ENCODE assay signal across 10 mouse cellular contexts in the genomic region with DNA sequence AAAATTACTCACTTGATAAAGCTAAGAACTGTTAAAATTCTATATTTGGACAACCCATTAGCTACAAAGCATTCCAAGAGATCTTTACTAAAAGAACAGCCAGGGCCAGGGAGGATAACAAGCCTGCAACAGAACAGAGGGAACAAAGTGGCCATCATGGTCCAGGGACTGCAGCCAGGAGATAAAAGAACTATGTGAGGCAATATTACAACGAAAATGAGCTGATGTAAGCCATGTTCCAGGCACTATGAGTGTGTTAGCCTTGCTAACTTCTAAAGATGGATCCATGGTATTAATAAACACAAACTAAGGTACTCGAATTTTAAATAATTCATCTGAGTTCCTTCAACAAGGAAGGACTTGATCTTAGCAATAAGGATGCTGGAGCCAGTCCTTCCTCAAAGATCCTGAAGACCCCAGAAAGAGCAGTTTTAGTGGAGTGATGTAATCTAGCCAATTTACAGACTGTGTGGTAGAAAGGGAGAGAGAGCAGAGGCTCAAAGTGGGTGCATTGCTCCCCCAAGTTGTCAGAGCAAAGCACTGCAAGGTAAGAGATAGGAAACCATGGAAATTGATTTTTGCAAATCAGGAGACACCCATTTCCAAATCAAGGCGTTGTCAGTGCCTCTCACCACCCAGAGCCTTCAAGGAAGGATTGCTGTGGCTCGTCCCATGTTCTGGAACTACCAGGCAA. TPM values are rescaled to one million over a fixed set of nuclear protein-coding genes. Genes with fewer than 3 reads are reported as not detected.
A peak's percentile ranks its signal among the peaks of the same experiment; 100 is the strongest.
DNase-seq lines count a peak whose midpoint lies in the region; ATAC-seq lines count a peak whose summit lies in the region.
"Had no signal": no experiment of that assay in that cellular context is flagged by ENCODE, and none has a peak within 500 bp of the region (broad histone marks: within the 10 kb centered on the region; RNA-seq: fewer than 3 reads in every experiment).

No protein-coding gene starts in this region.

- H3K9me3 ChIP-seq in heart, embryonic 10.5 days = no peaks in the 10 kb centered on the region
- no peaks in the 10 kb centered on the region for H3K9me3 ChIP-seq in midbrain, embryonic 16.5 days (replicated peaks; ENCODE audit: control insufficient read depth, low read length, poor library complexity, severe bottlenecking)
- H3K9me3 ChIP-seq in midbrain, embryonic 15.5 days = no peaks in the 10 kb centered on the region
- H3K9me3 ChIP-seq in embryonic facial prominence, embryonic 10.5 days = no peaks in the 10 kb centered on the region
- H3K9me3 ChIP-seq: limb, embryonic 13.5 days; neural tube, embryonic 12.5 days had no signal

- no peaks in the 10 kb centered on the region for H3K36me3 ChIP-seq in heart, embryonic 10.5 days
- no peaks in the 10 kb centered on the region for H3K36me3 ChIP-seq in midbrain, embryonic 16.5 days (ENCODE audit: control insufficient read depth, insufficient read depth, low read length)
- H3K36me3 ChIP-seq in midbrain, embryonic 15.5 days (replicated peaks) = no peaks in the 10 kb centered on the region
- no peaks in the 10 kb centered on the region for H3K36me3 ChIP-seq in embryonic facial prominence, embryonic 10.5 days (replicated peaks)
- H3K36me3 ChIP-seq: limb, embryonic 13.5 days; neural tube, embryonic 12.5 days had no signal

- H3K27me3 ChIP-seq in heart, embryonic 10.5 days (ENCODE audit: insufficient read depth, poor library complexity, severe bottlenecking) = no peaks in the 10 kb centered on the region
- no peaks in the 10 kb centered on the region for H3K27me3 ChIP-seq in midbrain, embryonic 16.5 days (ENCODE audit: control insufficient read depth, insufficient read depth, low read depth, low read length)
- no peaks in the 10 kb centered on the region; the same call in 1 of the 2 replicates for H3K27me3 ChIP-seq in midbrain, embryonic 15.5 days (replicated peaks)
- H3K27me3 ChIP-seq in embryonic facial prominence, embryonic 10.5 days (replicated peaks; ENCODE audit: low read depth, poor library complexity, severe bottlenecking) = no peaks in the 10 kb centered on the region
- H3K27me3 ChIP-seq: limb, embryonic 13.5 days; neural tube, embryonic 12.5 days had no signal

- 0 out of 2 replicates have a peak, but pooled peaks have one; percentile 51 for ATAC-seq in midbrain, embryonic 16.5 days
- no peak; the same call in 1 of the 2 replicates for ATAC-seq in midbrain, embryonic 15.5 days (replicated peaks)
- ATAC-seq in CD4-positive, CD25-positive, alpha-beta regulatory T cell, adult 4 months = no peak

- no peak overlapping the region for H3K9ac ChIP-seq in midbrain, embryonic 16.5 days (ENCODE audit: low read depth, low read length)
- no peak overlapping the region for H3K9ac ChIP-seq in midbrain, embryonic 15.5 days
- H3K9ac ChIP-seq: limb, embryonic 13.5 days; neural tube, embryonic 12.5 days had no signal

- H3K27ac ChIP-seq in heart, embryonic 10.5 days = no peak overlapping the region
- H3K27ac ChIP-seq in midbrain, embryonic 16.5 days (ENCODE audit: low read length) = no peak overlapping the region
- H3K27ac ChIP-seq in midbrain, embryonic 15.5 days = no peak overlapping the region
- no peak overlapping the region for H3K27ac ChIP-seq in embryonic facial prominence, embryonic 10.5 days (replicated peaks)
- H3K27ac ChIP-seq: limb, embryonic 13.5 days; neural tube, embryonic 12.5 days had no signal

- WGBS in heart, embryonic 10.5 days = 47% methylated on average over 4 of the region's 4 CpGs
- 65% methylated on average over 4 of the region's 4 CpGs for WGBS in midbrain, embryonic 16.5 days
- WGBS in midbrain, embryonic 15.5 days = 58% methylated on average over 4 of the region's 4 CpGs
- 63% methylated on average over 4 of the region's 4 CpGs for WGBS in embryonic facial prominence, embryonic 10.5 days

- no peak overlapping the region for H3K4me2 ChIP-seq in midbrain, embryonic 16.5 days (ENCODE audit: low read length)
- no peak overlapping the region for H3K4me2 ChIP-seq in midbrain, embryonic 15.5 days
- H3K4me2 ChIP-seq: limb, embryonic 13.5 days; neural tube, embryonic 12.5 days had no signal

- no peaks in the 10 kb centered on the region for H3K4me1 ChIP-seq in heart, embryonic 10.5 days
- H3K4me1 ChIP-seq in midbrain, embryonic 16.5 days (ENCODE audit: control insufficient read depth, insufficient read depth, low read length) = no peaks in the 10 kb centered on the region
- no peaks in the 10 kb centered on the region for H3K4me1 ChIP-seq in midbrain, embryonic 15.5 days
- no peaks in the 10 kb centered on the region for H3K4me1 ChIP-seq in embryonic facial prominence, embryonic 10.5 days
- H3K4me1 ChIP-seq: limb, embryonic 13.5 days; neural tube, embryonic 12.5 days had no signal

- DNase-seq in heart, adult 18-20 months = peak; percentile 59 to 80
- no peak for DNase-seq in heart, embryonic 10.5 days (ENCODE audit: low spot score)
- DNase-seq in embryonic facial prominence, embryonic 10.5 days (ENCODE audit: low spot score) = peak; percentile 8
- peak; percentile 2 for DNase-seq in retina, postnatal 1 day
- no peak for DNase-seq in ovary, adult 18-20 months (ENCODE audit: low spot score)

- H3K4me3 ChIP-seq in heart, embryonic 10.5 days = no peak overlapping the region
- H3K4me3 ChIP-seq in midbrain, embryonic 16.5 days (ENCODE audit: low read depth, low read length) = no peak overlapping the region
- H3K4me3 ChIP-seq in midbrain, embryonic 15.5 days = no peak overlapping the region
- H3K4me3 ChIP-seq in embryonic facial prominence, embryonic 10.5 days = no peak overlapping the region
- H3K4me3 ChIP-seq: limb, embryonic 13.5 days; neural tube, embryonic 12.5 days had no signal

RNA-seq across cellular contexts. Expression of a gene that starts 59.7 kb away (rescaled TPM):
- total RNA-seq in heart, adult 18-20 months (2021) = 10 to 100 TPM in 1 of 2 experiments, 1 to 10 TPM in 1; 6.9 to 10.2 TPM
- 107 and 165 TPM in 2 replicates for polyA plus RNA-seq in heart, embryonic 10.5 days (2016; fragmentation: Nextera tagmentation; extraction: Ambion mirVana)
- polyA plus RNA-seq in midbrain, embryonic 16.5 days (2015; fragmentation: Nextera tagmentation; extraction: Ambion mirVana) = 23.2 and 24.4 TPM in 2 replicates
- 21.6 and 25.8 TPM in 2 replicates for polyA plus RNA-seq in midbrain, embryonic 15.5 days (2015; fragmentation: Nextera tagmentation; extraction: Ambion mirVana)
- 18.8 and 22.8 TPM in 2 replicates for polyA plus RNA-seq in embryonic facial prominence, embryonic 10.5 days (2016; fragmentation: Nextera tagmentation; extraction: Ambion mirVana)
- not detected for polyA plus RNA-seq in CD4-positive, CD25-positive, alpha-beta regulatory T cell, adult 4 months (2017; shearing (Covaris generic))

Comparison
In these comparisons a context has a peak if more than half of its experiments do, and no peak if none do; other contexts are left out.
1. DNase-seq: peak in heart, adult 18-20 months (2 of 2), embryonic facial prominence, embryonic 10.5 days (single experiment) and retina, postnatal 1 day (single experiment); none in heart, embryonic 10.5 days (single experiment) and ovary, adult 18-20 months (single experiment).
2. RNA of a gene that starts 59.7 kb away (polyA plus RNA-seq): 107 to 165 TPM in heart, embryonic 10.5 days, 21.6 to 25.8 TPM in midbrain, embryonic 15.5 days, 23.2 to 24.4 TPM in midbrain, embryonic 16.5 days and 18.8 to 22.8 TPM in embryonic facial prominence, embryonic 10.5 days; not detected in CD4-positive, CD25-positive, alpha-beta regulatory T cell, adult 4 months; every median in the first group is over 10 times any median in the second.